Mouse (Mus musculus): ENCODE measurements around the gene Tmem44. TPM values are rescaled to one million over a fixed set of nuclear protein-coding genes. Genes with fewer than 3 reads are reported as not detected.
"Not testable (repeated sequence)": the region's sequence is repeated elsewhere in the genome, so short reads cannot be mapped to it uniquely, and the experiment has no call there.

Tmem44 gene
- polyA plus RNA-seq, 1 experiment from 2014 or later = 0.90 TPM

DNA sequence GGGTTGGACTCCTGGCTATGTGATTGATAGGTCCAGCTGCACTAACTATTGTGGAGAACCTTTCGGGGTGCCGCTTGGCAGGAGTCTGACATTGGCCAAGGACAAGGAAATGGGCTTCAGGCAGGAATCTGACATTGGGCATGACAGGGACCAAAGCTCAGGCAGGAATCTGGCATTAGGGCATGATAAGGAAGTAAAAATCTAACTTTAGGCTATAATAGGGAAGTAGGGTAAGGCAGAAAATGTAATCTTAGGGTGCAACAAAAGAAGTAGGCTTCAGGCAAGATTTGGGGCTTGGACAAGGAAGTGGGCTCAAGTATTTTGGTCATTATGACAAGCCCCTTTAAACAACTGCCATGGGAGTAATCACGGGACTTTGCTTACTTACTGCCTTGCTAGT is 85.9 kb downstream of the Tmem44 start:
- H3K36me3 ChIP-seq (replicated peaks); H3K4me1 ChIP-seq (replicated peaks); H3K4me3 ChIP-seq (replicated peaks); ATAC-seq (ENCODE audit: insufficient read depth); H3K9me3 ChIP-seq (replicated peaks); H3K27ac ChIP-seq (replicated peaks); H3K4me2 ChIP-seq; H3K9ac ChIP-seq; H3K27me3 ChIP-seq: not testable (repeated sequence)
- WGBS (ENCODE audit: insufficient replicate concordance) = 76% methylated on average over 3 of the region's 3 CpGs

Other genes with a start within 250 kb of the Tmem44 start
- 11.8 and 13.2 TPM in 2 replicates for gene Gp5, start 240.1 kb downstream of the Tmem44 start, polyA plus RNA-seq (2015; fragmentation: Nextera tagmentation; extraction: Ambion mirVana)
- gene Atp13a3, start 144.9 kb downstream of the Tmem44 start, polyA plus RNA-seq (2015; fragmentation: Nextera tagmentation; extraction: Ambion mirVana) = 6.2 and 6.5 TPM in 2 replicates
- gene Lsg1, start 36.8 kb upstream of the Tmem44 start, polyA plus RNA-seq (2015; fragmentation: Nextera tagmentation; extraction: Ambion mirVana) = 19.2 and 20.6 TPM in 2 replicates
- gene Fam43a, start 48.9 kb upstream of the Tmem44 start, polyA plus RNA-seq (2015; fragmentation: Nextera tagmentation; extraction: Ambion mirVana) = 5.2 and 6.0 TPM in 2 replicates

Measured in liver, embryonic 15.5 days (tissue).